Mouse (Mus musculus) heart, postnatal 0 days (tissue): Measurements from ENCODE around the gene Osbp2.

Experiments used
- CTCF ChIP-seq: IDR thresholded peaks from 2 replicates; pipeline ENCODE4 v1.5.1; 2016; ENCODE audit warnings: antibody characterized with exemption, control low read depth, low read depth
- EP300 ChIP-seq: IDR thresholded peaks from 2 replicates; pipeline ENCODE4 v1.6.1; 2016; ENCODE audit warnings: antibody characterized with exemption, low read depth

- TF ChIP-seq CTCF, result no peak
- TF ChIP-seq EP300, result no peak
Observed at GRCm38 (mm10) chr11:3849469-3850314, 14.0 kb downstream of the Osbp2 start.
